Mouse (Mus musculus) brain, embryonic 18.5 days (tissue): ENCODE measurements around the gene Arntl.

Experiments used
- DNase-seq: peaks from one replicate; pipeline ENCODE4 v3.0.0-alpha.2; 2012; ENCODE audit warnings: low read depth, low spot score

Gene Arntl

DNA sequence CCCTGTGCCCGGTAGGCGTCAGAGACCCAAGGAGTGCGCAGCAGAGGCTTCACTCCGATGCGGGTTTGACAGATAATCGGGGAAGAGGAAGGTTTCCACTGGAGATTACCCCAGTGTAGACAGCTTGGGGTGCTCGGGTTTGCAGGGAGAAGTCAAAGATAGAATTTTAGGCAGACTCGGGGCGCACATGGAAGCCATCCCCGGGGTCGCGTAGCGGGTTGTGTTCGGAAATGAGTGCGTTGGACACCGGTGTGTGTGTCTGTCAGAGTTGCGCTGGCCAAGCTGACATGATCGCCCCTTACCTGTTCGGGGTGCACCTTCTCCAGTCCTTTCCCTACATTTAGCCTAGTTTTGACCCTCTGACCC lies 1.1 kb downstream of the Arntl start:
- no peak for DNase-seq

DNA sequence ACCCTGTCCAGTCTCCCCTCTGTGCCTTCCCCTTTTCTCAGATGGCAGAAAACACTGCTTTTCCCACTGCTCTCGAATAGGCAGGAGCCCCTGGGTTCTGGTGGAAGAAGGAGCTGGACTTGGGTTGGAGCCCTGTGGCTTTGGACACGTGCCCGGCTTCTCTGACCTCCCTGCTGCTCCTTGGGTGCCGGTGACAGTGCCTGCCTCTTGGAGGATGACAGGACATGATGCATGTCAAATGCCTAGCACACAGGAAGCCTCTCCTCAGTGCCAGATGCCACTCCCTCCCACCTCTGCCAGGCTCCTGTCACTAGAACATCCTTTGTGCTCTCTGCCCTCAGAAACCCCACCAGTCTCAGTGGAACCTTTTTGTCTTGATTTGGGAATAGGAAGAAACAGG lies 3.2 kb downstream of the Arntl start:
- DNase-seq, result no peak

- DNase-seq, result no peak
Measured at GRCm38 (mm10) chr7:113214245-113215169, 7.2 kb downstream of the Arntl start.

DNA sequence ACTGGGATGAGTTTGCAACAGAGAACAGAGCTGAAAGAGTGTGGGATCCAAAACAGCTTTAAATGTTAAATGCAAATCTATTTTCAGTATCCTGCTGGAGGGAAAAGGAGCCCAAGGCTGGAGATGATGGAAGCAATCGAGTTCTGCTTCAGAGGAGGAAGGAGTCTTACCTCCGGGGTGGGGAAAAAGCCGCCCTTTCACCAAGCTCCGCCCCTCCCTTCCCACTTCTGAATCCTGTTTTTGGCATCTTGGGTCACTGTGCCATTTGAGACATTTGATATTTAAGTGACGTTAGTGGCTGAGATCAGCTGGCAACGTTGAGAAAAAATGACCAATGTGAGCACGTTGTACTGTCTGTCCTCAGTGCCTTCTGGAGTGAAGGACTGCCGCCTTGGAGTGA lies 8.9 kb downstream of the Arntl start:
- DNase-seq, result no peak

DNA sequence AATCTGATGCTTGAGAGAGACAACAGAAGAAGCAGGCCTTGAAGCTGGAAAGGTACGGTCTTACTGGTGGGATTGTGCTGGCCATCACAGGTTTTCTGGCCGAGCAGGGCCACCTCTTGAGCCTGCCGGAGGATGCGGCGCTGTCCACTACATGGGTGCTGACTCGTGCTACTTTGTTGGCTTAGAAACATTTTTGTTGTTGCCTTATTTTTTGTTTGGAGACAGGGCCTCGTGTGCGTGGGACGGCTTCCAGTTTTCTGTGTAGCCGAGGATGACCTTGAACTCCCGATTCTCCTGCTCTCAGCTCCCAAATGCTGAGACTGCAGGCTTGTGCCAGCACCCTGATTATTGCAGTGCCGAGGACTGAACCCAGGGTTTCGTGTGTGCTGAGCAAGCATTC lies 12.2 kb downstream of the Arntl start:
- no peak for DNase-seq

DNA sequence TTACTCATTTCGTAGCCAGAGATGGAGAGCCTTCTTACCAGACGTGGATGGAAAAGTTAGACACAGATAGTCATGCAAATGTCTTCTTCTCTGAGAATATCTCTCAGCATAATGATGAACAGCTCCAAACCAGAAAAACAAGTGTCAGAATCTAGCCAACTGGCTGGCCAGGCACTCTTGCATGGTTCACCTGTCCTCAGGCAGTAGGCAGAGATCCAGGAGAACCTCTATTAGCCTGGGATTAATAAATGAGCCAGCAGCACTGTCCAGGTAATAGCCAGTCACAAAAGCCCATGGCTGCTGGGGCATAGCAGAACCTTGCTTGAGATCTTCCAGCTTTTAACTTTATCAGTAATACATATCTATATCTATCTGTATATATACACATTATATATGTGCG lies 12.6 kb downstream of the Arntl start:
- DNase-seq, result no peak

DNA sequence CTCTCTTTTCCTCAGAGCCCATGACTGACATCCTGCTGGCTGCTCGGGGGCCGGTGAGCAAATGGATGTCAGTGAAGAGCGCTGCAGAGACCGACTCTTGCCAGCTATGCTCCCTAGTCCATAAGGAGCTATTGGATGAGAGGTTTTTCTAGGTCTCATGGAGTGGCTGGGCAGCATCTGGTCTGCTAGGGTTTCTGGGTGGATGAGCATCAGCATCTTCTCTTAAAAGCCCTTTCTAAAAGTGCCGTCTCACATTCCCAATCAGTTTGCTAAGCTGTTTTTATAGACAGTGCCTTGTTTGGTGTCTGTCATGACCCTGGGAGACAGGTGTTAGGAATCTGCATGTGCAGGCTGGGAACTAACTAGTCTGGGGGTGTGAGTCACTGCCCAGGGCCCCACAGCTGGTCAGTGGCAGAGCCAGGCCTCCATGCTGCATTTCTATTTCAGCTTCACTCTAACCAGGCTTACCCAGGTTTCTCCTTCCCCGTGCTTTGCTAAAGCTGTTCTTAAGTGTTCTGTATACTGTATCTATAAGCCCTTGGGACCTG lies 13.5 kb downstream of the Arntl start:
- DNase-seq, result no peak

DNA sequence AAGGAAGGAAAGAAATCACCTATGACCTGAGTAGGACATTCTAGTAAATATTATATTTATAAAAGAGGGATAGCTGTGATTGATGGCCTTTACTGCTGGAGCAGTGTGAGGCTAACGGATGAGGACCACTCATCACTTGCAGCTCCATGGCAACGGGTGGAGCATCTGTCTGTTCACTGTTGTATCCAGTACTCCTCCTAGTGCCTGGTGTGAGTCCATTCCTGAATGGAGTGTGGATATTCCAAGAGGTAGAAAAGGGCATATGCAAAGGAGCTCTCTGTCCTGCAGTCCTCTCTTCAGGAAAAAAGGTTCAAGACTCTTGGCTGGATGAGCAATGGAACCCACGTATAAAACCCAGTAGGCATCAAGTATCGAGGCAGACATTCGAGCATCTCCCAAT lies 15.6 kb downstream of the Arntl start:
- DNase-seq, result no peak

- no peak for DNase-seq
Measured at GRCm38 (mm10) chr7:113224620-113225019, 17.4 kb downstream of the Arntl start.

DNA sequence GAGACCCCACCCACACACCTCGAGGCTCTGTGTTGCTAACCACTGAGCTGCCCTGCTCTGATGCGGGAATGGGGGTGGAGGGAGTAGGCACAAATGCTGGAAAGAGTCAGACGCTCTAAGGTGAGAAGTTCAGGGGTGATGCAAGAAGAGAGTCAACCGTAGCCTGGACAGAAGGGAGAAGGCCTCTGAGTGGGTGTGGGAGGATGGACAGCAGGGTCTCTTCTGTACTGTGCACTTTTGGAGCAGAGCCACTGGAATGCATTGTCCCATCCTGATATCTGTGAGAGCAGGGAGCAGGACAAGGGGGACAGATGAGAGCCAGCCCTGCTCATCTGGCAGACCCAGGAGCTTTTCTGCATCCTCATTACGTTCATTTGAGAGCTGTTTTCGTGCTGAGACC lies 21.2 kb downstream of the Arntl start:
- no peak for DNase-seq

GRCm38 (mm10) chr7:113236135-113236534 lies 28.9 kb downstream of the Arntl start:
- no peak for DNase-seq

DNA sequence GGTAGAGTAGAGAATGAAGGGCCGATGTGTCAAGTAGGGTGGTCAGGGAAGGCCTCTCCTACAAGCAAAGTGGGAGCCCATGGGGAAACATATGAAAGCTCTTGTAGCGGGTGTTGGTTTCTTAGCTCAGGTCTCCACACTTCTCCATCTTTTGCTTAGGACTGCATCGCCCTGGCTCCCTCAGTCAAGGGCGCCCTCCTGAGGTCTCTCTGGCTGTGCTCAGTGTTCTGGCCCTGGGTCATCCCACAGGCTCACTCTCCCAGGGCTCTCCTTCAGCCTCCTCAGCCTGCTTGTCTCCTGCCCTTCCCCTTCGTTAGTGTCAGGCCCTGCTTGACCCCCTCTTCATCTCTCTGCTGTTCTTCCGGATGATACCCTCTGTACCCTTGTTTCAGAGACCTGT lies 31.1 kb downstream of the Arntl start:
- DNase-seq, result no peak

- no peak for DNase-seq
Measured at GRCm38 (mm10) chr7:113239448-113240130, 32.3 kb downstream of the Arntl start.

DNA sequence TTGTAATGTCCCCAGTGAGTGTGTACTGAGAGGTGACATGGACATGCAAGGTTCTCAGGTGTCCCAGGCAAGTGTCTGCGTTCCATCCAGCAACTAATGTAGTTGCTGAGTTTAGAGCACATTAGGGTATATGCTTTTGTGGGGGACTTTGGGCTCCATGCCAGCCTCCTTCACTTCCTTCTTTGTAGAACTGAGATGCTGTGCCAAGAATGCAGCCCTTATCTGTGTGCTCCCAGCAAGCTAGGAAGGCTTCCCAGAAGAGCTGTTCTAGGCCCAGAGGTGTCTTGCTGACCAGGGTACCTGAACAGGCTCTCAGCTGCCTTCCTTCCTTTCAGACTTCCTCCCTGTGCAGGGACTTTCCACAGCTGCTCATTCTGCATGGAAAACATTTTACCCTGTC lies 33.2 kb downstream of the Arntl start:
- DNase-seq, result no peak

- no peak for DNase-seq
Measured at GRCm38 (mm10) chr7:113241901-113242661, 34.8 kb downstream of the Arntl start.

DNA sequence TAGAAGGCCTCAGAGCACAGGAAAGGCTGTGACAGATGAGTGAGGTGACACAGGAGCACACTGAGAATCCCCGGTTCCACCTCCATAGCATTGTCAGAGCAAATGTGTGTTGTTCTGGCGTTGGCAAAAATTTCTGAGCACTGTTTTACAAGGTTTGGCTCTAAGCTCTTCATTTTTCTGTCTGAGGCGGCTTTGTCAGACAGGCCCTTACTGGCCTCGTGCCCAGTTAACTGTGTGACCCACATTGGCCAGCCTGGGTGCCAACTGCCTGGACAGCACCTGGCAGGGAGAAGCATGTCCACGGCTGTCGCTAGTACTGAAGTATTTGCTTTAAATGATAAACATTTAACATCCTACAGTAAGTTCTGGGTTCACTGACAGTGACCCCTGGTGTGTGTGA lies 35.4 kb downstream of the Arntl start:
- DNase-seq, result no peak

DNA sequence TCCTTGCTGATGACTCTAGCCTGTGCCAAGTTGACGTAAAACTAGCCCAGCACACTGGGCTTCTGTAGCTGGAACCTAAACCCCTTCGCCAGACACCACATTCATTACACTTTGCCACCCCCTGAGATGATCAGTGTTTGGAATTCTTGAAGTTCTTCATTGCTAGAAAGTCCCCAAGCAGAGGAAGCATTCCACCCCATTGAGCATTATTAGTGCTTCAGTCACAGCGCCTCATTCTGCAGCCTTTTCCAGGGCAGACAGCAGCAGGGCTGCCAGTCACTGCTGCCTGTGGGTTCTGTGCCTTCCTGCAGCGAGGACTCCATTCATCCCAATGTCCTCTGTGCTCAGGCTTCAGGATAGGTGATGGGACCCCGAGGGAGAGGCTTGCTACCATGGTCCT lies 37.9 kb downstream of the Arntl start:
- no peak for DNase-seq

- no peak for DNase-seq
Measured at GRCm38 (mm10) chr7:113246512-113246911, 39.2 kb downstream of the Arntl start.

DNA sequence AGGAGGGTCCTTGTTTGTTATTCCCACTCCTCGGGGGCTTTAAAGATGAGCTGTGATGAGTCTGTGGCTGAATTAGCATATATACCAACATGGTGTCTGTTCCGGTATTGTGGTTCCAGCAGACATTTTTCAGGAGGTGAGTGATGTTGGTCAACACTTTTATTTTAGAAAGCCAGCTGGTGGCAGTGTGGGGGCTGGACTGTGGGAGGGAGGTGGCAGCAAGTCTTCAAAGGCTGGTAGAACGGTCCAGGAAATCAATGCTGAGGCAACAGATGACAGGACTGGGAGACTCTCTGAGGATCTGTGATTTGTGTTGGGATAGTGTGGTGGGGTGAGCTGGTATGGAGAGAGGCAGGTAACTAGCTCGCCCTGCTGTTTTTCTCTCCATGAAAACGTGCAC lies 39.9 kb downstream of the Arntl start:
- no peak for DNase-seq

- DNase-seq, result peak; percentile 61
Measured at GRCm38 (mm10) chr7:113249134-113249825, 42.0 kb downstream of the Arntl start.

- DNase-seq, result peak; percentile 40
Measured at GRCm38 (mm10) chr7:113250433-113250991, 43.2 kb downstream of the Arntl start.
